Mouse (Mus musculus) hematopoietic stem cell, adult 5-6 weeks (primary cell): Measurements from ENCODE around the gene Ptges. TPM values are rescaled to one million over a fixed set of nuclear protein-coding genes. Genes with fewer than 3 reads are reported as not detected.

Experiments
- ATAC-seq, 2 experiments: fragments of 125-278 bp in 1 of 2; replicated peaks in 1 of 2; 2 replicates each; pipeline ENCODE4 v1.8.0; 2016 to 2017; ENCODE audit warnings: inconsistent platforms in 2 of 2, mild to moderate bottlenecking in 2 of 2, moderate number of reproducible peaks in 2 of 2, low read depth in 1 of 2, moderate TSS enrichment in 1 of 2; ENCODE audit not compliant: low FRiP score in 2 of 2, poor library complexity in 2 of 2, severe bottlenecking in 2 of 2, insufficient read depth in 1 of 2, low TSS enrichment in 1 of 2
- total RNA-seq: library from RNA; stranded (forward); fragments of 172-1452, 232-1000 nt; gene quantifications from 2 replicates; pipeline ENCODE4 v1.2.3, GENCODE M21; 2017

Gene Ptges
- total RNA-seq, 1 experiment from 2014 or later: 0.25 TPM

GRCm38 (mm10) chr2:30912291-30912773 is 17.3 kb downstream of the Ptges start:
- no peak for ATAC-seq

DNA sequence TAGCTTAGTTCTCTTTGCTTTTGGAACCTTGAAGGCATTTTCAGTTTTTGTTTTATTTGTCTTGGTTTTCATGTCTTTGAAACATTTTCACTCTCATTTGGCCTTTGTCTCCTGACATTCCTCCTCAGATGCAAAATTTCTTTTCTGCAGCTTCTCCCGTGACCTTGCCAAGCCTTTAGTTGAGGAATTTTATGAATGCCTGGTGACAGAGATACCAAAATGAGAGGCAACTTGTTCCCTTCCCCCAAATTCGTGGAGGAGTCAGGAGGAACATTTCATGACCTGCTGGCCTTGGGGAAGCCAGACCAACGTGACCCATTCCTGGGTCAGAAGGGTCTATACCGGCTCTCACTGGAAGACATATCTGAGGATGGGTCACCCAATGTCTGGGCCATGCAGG is 23.0 kb downstream of the Ptges start:
- no peak for ATAC-seq

GRCm38 (mm10) chr2:30905906-30906305 is 23.8 kb downstream of the Ptges start:
- no peak for ATAC-seq

DNA sequence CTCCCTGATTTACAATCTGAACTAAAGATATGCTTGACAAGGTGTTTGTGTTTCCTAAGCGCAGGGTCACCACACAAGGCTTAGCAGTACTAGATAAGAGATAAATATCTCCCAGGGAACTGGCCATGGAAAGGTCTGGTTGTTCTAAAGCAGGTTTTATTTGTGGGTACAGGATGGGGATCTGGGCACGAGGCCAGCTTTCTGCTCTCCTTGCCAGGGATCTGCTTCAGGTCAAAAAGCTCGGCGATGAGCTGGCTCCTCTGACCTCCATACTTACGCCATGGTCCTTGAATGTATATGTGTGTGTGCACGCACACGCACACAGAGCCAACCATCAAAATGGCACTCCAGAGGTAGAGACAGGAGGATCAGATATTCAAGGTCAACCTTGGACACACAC is 24.7 kb downstream of the Ptges start:
- ATAC-seq: no peak

- no peak for ATAC-seq
These were observed 25.4 kb downstream of the Ptges start for GRCm38 (mm10) chr2:30904231-30904630.

DNA sequence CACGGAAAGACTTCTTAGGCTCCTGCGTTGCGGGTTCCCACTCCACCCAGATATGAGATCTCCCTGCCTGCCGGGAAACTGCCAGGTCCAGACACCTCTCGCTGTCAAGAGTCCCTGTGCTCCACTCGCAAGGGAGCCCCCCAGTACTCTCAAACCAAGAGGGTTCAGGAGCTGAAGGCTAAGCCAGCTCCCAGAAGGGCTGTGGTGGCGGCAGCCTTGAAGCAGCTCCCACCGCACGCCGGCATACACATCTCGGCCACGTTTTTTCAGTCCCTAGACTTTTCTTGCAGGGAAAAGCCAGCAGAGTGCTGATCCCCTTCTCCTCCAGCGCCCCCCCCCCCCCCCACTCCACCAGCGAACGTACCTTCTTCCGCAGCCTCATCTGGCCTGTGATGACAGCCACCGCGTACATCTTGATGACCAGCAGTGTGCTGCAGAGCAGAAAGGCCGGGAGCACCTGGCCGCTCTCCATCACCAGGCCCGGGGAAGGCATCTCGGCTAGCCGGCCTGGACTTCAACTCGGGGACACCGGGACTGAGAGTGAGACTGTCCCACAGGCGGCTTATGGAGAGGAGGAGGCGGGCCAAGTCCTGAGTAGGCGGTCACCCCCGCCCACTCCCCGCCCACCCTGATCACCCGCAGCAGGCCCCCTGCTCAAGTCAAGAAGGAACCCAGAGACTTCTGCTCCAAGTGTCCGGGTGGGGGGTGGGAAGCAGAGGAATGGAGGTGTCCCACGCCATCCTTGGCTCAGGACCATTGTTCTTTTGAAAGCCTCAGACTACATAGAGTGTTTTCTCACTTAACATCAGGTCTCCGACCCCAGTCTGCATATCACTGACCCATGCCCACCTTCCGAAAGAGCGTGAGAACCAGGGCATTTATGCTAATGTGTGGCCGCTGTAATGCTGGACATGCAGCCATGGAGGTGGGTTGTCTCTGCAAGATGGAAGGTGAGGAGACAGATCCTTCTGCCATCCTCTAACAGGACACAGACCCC is 26.6 kb downstream of the Ptges start:
- 0 out of 4 replicates have a peak, but pooled peaks of 1 of the 2 experiments have one; percentile 12 for ATAC-seq

DNA sequence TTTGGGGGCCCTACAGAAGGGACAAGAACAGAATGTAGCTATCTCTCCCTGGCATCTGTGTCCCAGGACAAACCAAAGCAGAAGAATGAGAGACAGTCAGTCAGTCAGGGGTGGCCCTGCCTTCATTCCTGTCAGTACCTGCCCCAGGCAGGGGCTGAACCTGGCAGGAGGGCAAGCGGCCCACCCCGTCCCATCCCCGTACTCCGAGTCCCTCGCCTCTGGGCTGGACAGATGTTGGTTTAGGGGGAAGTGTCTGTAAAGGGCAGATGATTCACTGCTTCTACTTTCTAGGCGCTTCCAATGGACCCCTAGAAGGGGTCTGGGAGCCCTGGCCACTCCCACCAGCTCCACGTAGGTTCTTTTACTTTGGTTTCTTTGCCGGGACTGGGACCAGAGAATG is 27.4 kb downstream of the Ptges start:
- ATAC-seq: no peak

GRCm38 (mm10) chr2:30901646-30902160 is 28.0 kb downstream of the Ptges start:
- no peak for ATAC-seq

DNA sequence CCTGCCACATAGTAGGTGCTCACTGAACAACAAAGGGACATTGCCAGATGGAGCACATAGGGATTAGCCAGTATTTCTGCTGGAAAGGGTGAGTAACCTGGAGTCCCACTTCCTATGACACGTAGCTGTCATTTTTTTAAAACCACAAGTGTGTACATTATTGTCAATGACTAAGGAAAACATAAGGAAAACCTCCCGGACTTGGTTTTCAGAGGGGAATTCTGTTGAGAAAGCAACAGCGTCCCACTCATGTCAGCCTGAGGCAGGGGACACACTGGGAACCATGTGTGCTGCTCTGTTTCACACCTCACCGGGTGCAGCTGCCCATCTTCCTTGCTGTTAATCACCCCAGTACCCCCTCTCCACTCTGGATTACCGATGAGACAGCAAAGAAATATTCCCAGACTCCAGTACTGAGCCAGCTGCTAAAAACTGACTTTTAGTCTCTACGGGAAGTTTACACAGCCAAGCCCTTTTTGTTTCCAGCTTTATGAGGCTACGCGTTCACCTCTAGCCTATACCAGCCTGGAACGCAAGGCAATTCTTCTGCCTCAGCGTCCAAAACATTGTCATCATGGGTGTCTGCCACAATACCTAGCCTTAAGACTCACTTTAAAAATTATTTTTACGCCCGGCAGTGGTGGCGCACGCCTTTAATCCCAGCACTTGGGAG is 30.1 kb downstream of the Ptges start:
- no peak for ATAC-seq

GRCm38 (mm10) chr2:30897291-30897690 is 32.4 kb downstream of the Ptges start:
- peak; percentile 77 to 78 for ATAC-seq

DNA sequence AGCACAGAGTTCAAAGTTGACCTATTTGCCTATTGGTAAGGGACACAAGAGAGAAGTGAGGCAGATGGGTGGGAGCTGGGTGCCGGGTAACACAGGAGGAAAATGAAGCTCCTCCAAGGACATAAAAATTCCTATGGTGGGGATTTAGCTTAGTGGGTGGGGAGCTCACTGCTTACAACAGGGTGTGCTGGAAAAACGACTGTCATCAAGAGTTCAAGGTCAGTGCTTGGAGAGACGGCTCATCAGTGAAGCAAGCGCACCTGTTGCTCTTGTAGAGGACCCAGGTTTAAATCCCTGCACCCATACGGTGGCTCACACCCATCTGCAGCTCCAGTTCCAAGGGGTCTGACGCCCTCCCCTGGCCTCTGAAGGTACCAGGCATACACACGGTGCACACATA is 35.7 kb downstream of the Ptges start:
- no peak for ATAC-seq

GRCm38 (mm10) chr2:30893399-30893798 is 36.3 kb downstream of the Ptges start:
- ATAC-seq: no peak

DNA sequence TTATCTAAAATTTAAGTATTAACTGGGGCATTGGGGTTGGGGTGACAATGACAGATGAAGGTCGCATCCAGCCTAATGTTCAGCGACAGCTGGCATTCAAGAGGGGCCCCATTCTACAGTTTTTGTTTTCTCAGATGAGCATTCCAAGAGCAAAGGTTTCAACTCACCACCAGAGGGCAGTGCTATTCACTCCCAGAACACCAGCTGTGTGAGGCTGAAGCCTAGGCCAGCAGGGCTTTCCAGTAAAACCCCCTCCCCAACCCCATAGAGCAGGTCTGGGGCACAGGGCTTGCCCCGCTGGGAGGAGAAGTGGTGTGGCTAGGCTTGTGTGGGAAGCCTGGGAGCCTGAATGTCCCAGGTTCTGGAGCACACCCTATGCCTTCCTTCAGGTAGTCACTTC is 38.7 kb downstream of the Ptges start:
- ATAC-seq: peak; percentile 44 to 55; a peak in 1 of 4 replicates

DNA sequence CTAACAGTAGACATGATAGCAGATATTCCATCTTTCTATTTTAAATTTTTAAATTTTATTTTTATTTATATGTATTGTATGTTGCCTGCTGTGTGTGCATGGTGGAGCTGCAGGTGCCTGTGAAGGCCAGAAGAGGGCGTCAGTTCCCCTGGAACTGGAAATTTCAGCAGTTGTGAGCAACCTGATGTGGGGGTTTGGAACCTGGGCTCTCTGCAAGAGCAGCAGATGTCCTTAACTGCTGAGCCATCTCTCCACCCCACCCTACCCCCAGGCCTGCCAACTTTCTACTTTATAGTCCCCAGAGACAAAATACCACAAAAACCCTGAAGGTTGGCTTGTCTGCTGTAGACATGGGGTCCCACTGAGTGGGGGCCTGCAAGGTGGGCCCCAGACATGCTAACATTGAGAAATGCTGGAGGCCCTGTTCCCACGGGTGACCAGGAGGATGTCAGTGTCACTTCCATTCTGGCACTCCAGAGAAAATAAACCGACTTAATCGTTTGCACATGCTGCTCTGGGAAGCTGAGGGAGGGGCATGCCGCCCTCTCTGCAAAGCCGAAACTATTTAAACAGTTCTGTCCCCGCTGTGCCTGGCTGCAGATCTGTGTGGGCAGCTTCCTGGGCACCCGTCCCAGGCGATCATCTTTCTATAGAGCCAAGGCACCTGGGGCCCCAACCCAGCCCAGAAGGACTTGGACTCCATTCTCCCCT is 44.1 kb downstream of the Ptges start:
- ATAC-seq: no peak

- ATAC-seq: no peak
These were observed 44.8 kb downstream of the Ptges start for GRCm38 (mm10) chr2:30884852-30885373.

GRCm38 (mm10) chr2:30881215-30881614 is 48.4 kb downstream of the Ptges start:
- ATAC-seq: no peak

GRCm38 (mm10) chr2:30879481-30879880 is 50.2 kb downstream of the Ptges start:
- no peak for ATAC-seq
